Mouse (Mus musculus): ENCODE measurements at regions not wholly inside any gene's neighbourhood (a gene's known extent, or its start where the extent isn't known, plus 50 kb on each side); places are given as distances from the start of the nearest gene placed in this dataset.

DNA sequence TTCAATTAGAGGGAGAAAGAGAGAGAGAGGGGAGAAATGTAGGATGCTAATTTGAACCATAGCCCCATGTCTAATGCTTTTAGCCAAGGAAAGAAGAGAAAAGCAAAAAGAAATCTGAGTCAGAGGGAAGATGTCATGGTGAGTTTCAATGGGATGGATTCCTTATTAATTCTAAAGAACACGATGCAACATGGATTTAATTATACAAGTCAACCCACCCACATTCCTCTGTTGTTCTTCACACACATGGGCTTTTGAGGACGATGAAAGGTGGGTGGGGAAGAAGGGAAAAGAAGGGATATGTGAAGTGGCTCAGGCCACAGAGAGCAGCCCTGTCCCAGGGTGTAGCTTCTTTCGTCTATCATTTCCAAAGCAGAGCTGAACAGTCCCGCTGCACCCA is 378.9 kb downstream of the Osr1 start:
- TF ChIP-seq POLR2A (IDR thresholded peaks at IDR 0.05; ENCODE audit: borderline replicate concordance, extremely low read depth, low read depth, low read length) (no peak), CTCF (IDR thresholded peaks at IDR 0.05; ENCODE audit: insufficient read depth, low read length) (no peak)
- H3K4me1 ChIP-seq (ENCODE audit: control insufficient read depth, insufficient read depth, low read length): no peaks in the 10 kb centered on the region
- no peak for DNase-seq
- 85% methylated on average over 4 of the region's 4 CpGs for WGBS
- no peak overlapping the region for H3K4me3 ChIP-seq (replicated peaks; ENCODE audit: extremely low read depth, low read depth, low read length)

- Histone ChIP-seq H3K4me1 (ENCODE audit: control insufficient read depth, insufficient read depth, low read length) (no peaks in the 10 kb centered on the region), H3K4me3 (replicated peaks; ENCODE audit: extremely low read depth, low read depth, low read length) (no peak overlapping the region)
- TF ChIP-seq POLR2A (IDR thresholded peaks at IDR 0.05; ENCODE audit: borderline replicate concordance, extremely low read depth, low read depth, low read length) (no peak), CTCF (IDR thresholded peaks at IDR 0.05; ENCODE audit: insufficient read depth, low read length) (no peak)
- WGBS: 91% methylated on average over 2 of the region's 2 CpGs
- DNase-seq: no peak
Measured at GRCm38 (mm10) chr12:9952372-9952771, 382.5 kb downstream of the Osr1 start.

- TF ChIP-seq POLR2A (IDR thresholded peaks at IDR 0.05; ENCODE audit: borderline replicate concordance, extremely low read depth, low read depth, low read length) (no peak), CTCF (IDR thresholded peaks at IDR 0.05; ENCODE audit: insufficient read depth, low read length) (no peak)
- Histone ChIP-seq H3K4me3 (replicated peaks; ENCODE audit: extremely low read depth, low read depth, low read length) (no peak overlapping the region), H3K4me1 (ENCODE audit: control insufficient read depth, insufficient read depth, low read length) (no peaks in the 10 kb centered on the region)
- 71% methylated on average over 6 of the region's 6 CpGs for WGBS
- no peak for DNase-seq
Measured at GRCm38 (mm10) chr12:9954178-9954888, 384.4 kb downstream of the Osr1 start.

- H3K4me1 ChIP-seq (ENCODE audit: control insufficient read depth, insufficient read depth, low read length): no peaks in the 10 kb centered on the region
- WGBS: 70% methylated on average over 1 of the region's 1 CpGs
- no peak for TF ChIP-seq POLR2A (IDR thresholded peaks at IDR 0.05; ENCODE audit: borderline replicate concordance, extremely low read depth, low read depth, low read length)
- TF ChIP-seq CTCF (IDR thresholded peaks at IDR 0.05; ENCODE audit: insufficient read depth, low read length): no peak
- no peak for DNase-seq
- H3K4me3 ChIP-seq (replicated peaks; ENCODE audit: extremely low read depth, low read depth, low read length): no peak overlapping the region
Measured at GRCm38 (mm10) chr12:9969390-9969789, 399.5 kb downstream of the Osr1 start.

GRCm38 (mm10) chr12:9970771-9971170 is 399.0 kb upstream of the Nt5c1b start:
- no peak overlapping the region for H3K4me3 ChIP-seq (replicated peaks; ENCODE audit: extremely low read depth, low read depth, low read length)
- WGBS: 76% methylated on average over 2 of the region's 2 CpGs

GRCm38 (mm10) chr12:9978494-9979112 is 391.2 kb upstream of the Nt5c1b start:
- H3K4me1 ChIP-seq (ENCODE audit: control insufficient read depth, insufficient read depth, low read length): peaks cover 2% of the 10 kb centered on the region; the same call in 1 of the 2 replicates
- TF ChIP-seq POLR2A (IDR thresholded peaks at IDR 0.05; ENCODE audit: borderline replicate concordance, extremely low read depth, low read depth, low read length): no peak
- no peak for TF ChIP-seq CTCF (IDR thresholded peaks at IDR 0.05; ENCODE audit: insufficient read depth, low read length)
- WGBS: 46% methylated on average over 3 of the region's 3 CpGs
- peak; percentile 6 for DNase-seq
- no peak overlapping the region for H3K4me3 ChIP-seq (replicated peaks; ENCODE audit: extremely low read depth, low read depth, low read length)

More at GRCm38 (mm10) chr12:9970771-9971170, 399.0 kb upstream of the Nt5c1b start:
- DNase-seq: no peak
- TF ChIP-seq POLR2A (IDR thresholded peaks at IDR 0.05; ENCODE audit: borderline replicate concordance, extremely low read depth, low read depth, low read length) (no peak), CTCF (IDR thresholded peaks at IDR 0.05; ENCODE audit: insufficient read depth, low read length) (no peak)
- no peaks in the 10 kb centered on the region for H3K4me1 ChIP-seq (ENCODE audit: control insufficient read depth, insufficient read depth, low read length)

- no peak for DNase-seq
- 29% methylated on average over 1 of the region's 1 CpGs for WGBS
Measured at GRCm38 (mm10) chr12:9979113-9979507, 390.7 kb upstream of the Nt5c1b start.

GRCm38 (mm10) chr12:9991305-9991704 is 378.5 kb upstream of the Nt5c1b start:
- DNase-seq: no peak
- H3K4me1 ChIP-seq (ENCODE audit: control insufficient read depth, insufficient read depth, low read length): no peaks in the 10 kb centered on the region; the same call in 1 of the 2 replicates
- WGBS: 96% methylated on average over 1 of the region's 1 CpGs
- TF ChIP-seq CTCF (IDR thresholded peaks at IDR 0.05; ENCODE audit: insufficient read depth, low read length) (no peak), POLR2A (IDR thresholded peaks at IDR 0.05; ENCODE audit: borderline replicate concordance, extremely low read depth, low read depth, low read length) (no peak)
- H3K4me3 ChIP-seq (replicated peaks; ENCODE audit: extremely low read depth, low read depth, low read length): no peak overlapping the region

More at GRCm38 (mm10) chr12:9979113-9979507, 390.7 kb upstream of the Nt5c1b start:
- TF ChIP-seq POLR2A (IDR thresholded peaks at IDR 0.05; ENCODE audit: borderline replicate concordance, extremely low read depth, low read depth, low read length) (no peak), CTCF (IDR thresholded peaks at IDR 0.05; ENCODE audit: insufficient read depth, low read length) (no peak)
- H3K4me1 ChIP-seq (ENCODE audit: control insufficient read depth, insufficient read depth, low read length): peaks cover 2% of the 10 kb centered on the region; the same call in 1 of the 2 replicates
- no peak overlapping the region for H3K4me3 ChIP-seq (replicated peaks; ENCODE audit: extremely low read depth, low read depth, low read length)

DNA sequence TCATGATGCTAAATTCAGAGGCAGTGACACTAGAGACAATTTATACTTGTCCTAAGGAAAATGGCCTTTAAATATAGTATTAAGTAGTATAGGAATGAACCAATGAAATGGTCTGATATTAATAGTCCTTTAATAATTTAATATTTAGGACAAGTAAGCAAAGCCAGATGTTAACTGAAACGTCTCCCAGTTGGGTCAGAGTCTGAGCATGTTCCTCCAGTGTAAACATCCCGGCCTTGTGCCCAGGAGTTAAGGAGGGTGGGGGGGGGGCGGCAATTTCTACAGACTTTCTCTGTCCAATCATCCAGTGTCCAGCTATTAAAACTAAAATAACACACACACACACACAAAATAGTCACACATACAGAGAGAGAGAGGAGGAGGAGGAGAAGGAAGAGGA is 374.1 kb upstream of the Nt5c1b start:
- Histone ChIP-seq H3K4me1 (ENCODE audit: control insufficient read depth, insufficient read depth, low read length) (no peaks in the 10 kb centered on the region; the same call in 1 of the 2 replicates), H3K4me3 (replicated peaks; ENCODE audit: extremely low read depth, low read depth, low read length) (no peak overlapping the region)
- WGBS: 49% methylated on average over 3 of the region's 3 CpGs
- no peak for DNase-seq
- TF ChIP-seq CTCF (IDR thresholded peaks at IDR 0.05; ENCODE audit: insufficient read depth, low read length) (no peak), POLR2A (IDR thresholded peaks at IDR 0.05; ENCODE audit: borderline replicate concordance, extremely low read depth, low read depth, low read length) (no peak)
